Mouse (Mus musculus): ENCODE measurements around the gene Otud6a. TPM values are rescaled to one million over a fixed set of nuclear protein-coding genes. Genes with fewer than 3 reads are reported as not detected.

Otud6a gene
- polyA plus RNA-seq, 1 experiment from 2014 or later: not detected

DNA sequence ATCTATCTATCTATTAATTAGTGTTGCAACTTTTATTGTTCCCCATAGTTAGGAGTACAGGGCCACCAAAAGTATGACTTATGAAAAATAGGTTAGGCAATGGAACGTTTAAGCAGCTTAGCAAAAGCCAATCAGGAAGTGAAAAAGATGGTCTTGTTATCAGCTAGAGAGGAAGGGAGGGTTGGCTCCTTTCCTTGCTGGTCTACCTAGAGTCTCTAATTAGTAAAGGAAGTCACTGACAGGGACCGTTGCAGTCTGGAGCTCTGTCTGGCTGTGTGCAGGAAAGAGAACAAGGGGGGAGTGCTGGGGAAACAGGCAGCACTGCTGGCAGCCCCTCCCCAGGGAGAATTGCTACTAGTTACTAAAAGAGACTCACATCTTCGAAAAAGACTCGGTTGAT is 39.2 kb downstream of the Otud6a start:
- in situ Hi-C loops (cut with MboI; ENCODE audit: low pct_unique_long_range_greater_than_20kb): no loop called here
- ATAC-seq (no peak), DNase-seq (ENCODE audit: low read depth, low spot score) (no peak)
- POLR2A ChIA-PET: no interaction called here
- no peak for TF ChIP-seq CTCF (IDR thresholded peaks at IDR 0.05)
- CTCF ChIA-PET: interaction anchor here (1.1 kb wide), 1 partner anchor 15 kb away, joined by 3 read pairs; no protein-coding TSS in a partner anchor
- peaks cover 44% of the 10 kb centered on the region for H3K27me3 ChIP-seq

- ATAC-seq (no peak), DNase-seq (ENCODE audit: low read depth, low spot score) (no peak)
- in situ Hi-C loops (cut with MboI; ENCODE audit: low pct_unique_long_range_greater_than_20kb): loop anchor here (10.0 kb wide), 1 partner anchor 75 kb away; no protein-coding TSS in a partner anchor
- no peak for TF ChIP-seq CTCF (IDR thresholded peaks at IDR 0.05)
- POLR2A ChIA-PET: no interaction called here
- CTCF ChIA-PET: no interaction called here
- H3K27me3 ChIP-seq: peaks cover 57% of the 10 kb centered on the region
Measured at GRCm38 (mm10) chrX:100470126-100470525, 41.3 kb downstream of the Otud6a start.

DNA sequence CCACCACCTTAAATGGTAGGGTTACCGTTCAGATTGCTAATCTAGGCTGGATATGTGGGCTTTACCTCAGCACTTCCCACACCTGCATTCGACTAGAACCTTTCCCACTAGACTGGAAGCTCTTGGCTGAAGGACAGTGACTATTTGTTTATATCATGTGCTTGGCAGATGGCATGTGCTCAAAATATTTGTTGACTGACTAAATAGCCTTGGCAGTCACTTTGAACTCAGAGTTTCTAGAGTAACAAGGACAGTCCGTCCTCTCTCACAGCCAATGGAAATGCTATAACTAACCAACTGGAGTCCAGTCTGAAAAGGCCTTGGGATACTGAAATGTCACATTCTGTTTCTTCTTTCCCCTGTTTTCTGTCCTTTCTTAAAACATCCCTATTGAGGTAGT is 42.7 kb downstream of the Otud6a start:
- no peak for DNase-seq (ENCODE audit: low read depth, low spot score)
- no peak for TF ChIP-seq CTCF (IDR thresholded peaks at IDR 0.05)
- in situ Hi-C loops (cut with MboI; ENCODE audit: low pct_unique_long_range_greater_than_20kb): loop anchor here (10.0 kb wide), 1 partner anchor 77 kb away; no protein-coding TSS in a partner anchor
- ATAC-seq: no peak
- H3K27me3 ChIP-seq: peaks cover 58% of the 10 kb centered on the region
- ChIA-PET CTCF (no interaction called here), POLR2A (no interaction called here)

DNA sequence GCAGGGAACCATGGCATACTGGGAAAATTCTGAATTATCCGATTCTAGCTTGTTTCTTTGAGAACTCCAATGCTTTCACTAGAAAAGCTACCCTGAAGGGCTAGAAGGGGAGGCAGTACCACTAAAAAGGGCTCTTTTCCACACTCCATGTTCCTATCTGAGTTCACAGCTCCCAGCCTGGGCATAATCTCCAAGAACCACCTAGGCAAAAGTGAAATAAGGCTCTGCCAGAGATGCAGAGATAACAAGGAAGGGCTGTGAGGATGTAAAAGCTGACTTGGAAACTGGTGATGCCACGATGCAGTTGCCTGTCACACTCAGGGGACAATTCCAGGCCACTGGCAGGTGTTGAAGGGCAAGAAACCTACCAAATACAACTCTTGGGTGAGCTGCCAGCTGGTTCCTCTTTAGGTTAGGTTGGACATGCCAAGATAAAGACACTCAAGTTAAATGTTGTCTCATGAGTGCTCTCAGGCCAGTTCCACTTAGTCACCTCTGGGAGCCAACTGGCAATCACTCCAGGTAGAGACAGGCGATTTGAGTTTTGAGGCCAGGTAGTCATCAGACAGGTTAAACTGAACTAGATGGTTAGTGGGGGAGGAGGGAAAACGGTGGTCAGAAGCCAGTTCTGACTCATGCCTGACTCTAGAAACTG is 46.9 kb downstream of the Otud6a start:
- DNase-seq (ENCODE audit: low read depth, low spot score): no peak
- no peak for ATAC-seq
- in situ Hi-C loops (cut with MboI; ENCODE audit: low pct_unique_long_range_greater_than_20kb): loop anchor here (10.0 to 25.0 kb wide), 2 partner anchors 81 to 1338 kb away; partner anchors contain the start of gene Efnb1
- ChIA-PET POLR2A (no interaction called here), CTCF (no interaction called here)
- TF ChIP-seq CTCF (IDR thresholded peaks at IDR 0.05): no peak
- peaks cover 42% of the 10 kb centered on the region for H3K27me3 ChIP-seq

Other genes starting within 250 kb of the Otud6a start
- gene Awat2, start 13.7 kb downstream of the Otud6a start, polyA plus RNA-seq (2021): not detected
- gene Igbp1, start 65.3 kb downstream of the Otud6a start, polyA plus RNA-seq (2021): 77.6 TPM
- not detected for gene Dgat2l6, start 95.8 kb downstream of the Otud6a start, polyA plus RNA-seq (2021)
- not detected for gene Awat1, start 143.2 kb downstream of the Otud6a start, polyA plus RNA-seq (2021)
- gene P2ry4, start 165.9 kb downstream of the Otud6a start, polyA plus RNA-seq (2021): not detected
- gene Arr3, start 176.5 kb downstream of the Otud6a start, polyA plus RNA-seq (2021): 0.06 TPM
- gene Kif4, start 196.7 kb downstream of the Otud6a start, polyA plus RNA-seq (2021): 21.8 TPM
- 75.2 TPM for gene Pdzd11, start 197.6 kb downstream of the Otud6a start, polyA plus RNA-seq (2021)

All from Patski (cell line).